Mouse (Mus musculus): ENCODE data around the gene Omp. TPM values are rescaled to one million over a fixed set of nuclear protein-coding genes. Genes with fewer than 3 reads are reported as not detected.

The Omp gene
- total RNA-seq, 1 experiment from 2014 or later: 0.89 TPM

Other genes starting within 250 kb of the Omp start
- gene Gdpd4, start 225.5 kb downstream of the Omp start, total RNA-seq (2017): not detected in 2 replicates
- gene Myo7a, start 26.0 kb downstream of the Omp start, total RNA-seq (2017): 7.3 and 7.5 TPM in 2 replicates
- 23.0 and 28.0 TPM in 2 replicates for gene Capn5, start 32.8 kb upstream of the Omp start, total RNA-seq (2017)
- gene B3gnt6, start 54.0 kb upstream of the Omp start, total RNA-seq (2017): 1.0 TPM in 1 of 2 replicates, not detected in the other
- 17.6 and 30.8 TPM in 2 replicates for gene Acer3, start 175.7 kb upstream of the Omp start, total RNA-seq (2017)
- gene Tsku, start 215.8 kb upstream of the Omp start, total RNA-seq (2017): not detected in 2 replicates